Mouse (Mus musculus) G1E (cell line): ENCODE results near the gene Dido1.

ENCODE experiments used
- CTCF ChIP-seq: IDR thresholded peaks from 2 replicates; pipeline ENCODE4 v1.5.1; 2012; ENCODE audit warnings: low read depth, low read length, inconsistent platforms, mixed read lengths
- GATA1 ChIP-seq: IDR thresholded peaks from 2 replicates; pipeline ENCODE4 v1.6.1; 2012; ENCODE audit warnings: borderline replicate concordance, low read length, inconsistent platforms, mixed read lengths
- GATA2 ChIP-seq: IDR thresholded peaks from 2 replicates; pipeline ENCODE4 v1.6.1; 2012; ENCODE audit warnings: low read depth, low read length, inconsistent platforms, borderline replicate concordance
- POLR2AphosphoS5 ChIP-seq: IDR thresholded peaks from 2 replicates; pipeline ENCODE4 v1.6.1; 2012; ENCODE audit warnings: low read depth, low read length, inconsistent platforms; ENCODE audit not compliant: insufficient replicate concordance
- TAL1 ChIP-seq: conservative IDR thresholded peaks from 2 replicates; pipeline ENCODE4 v1.6.1; 2012; ENCODE audit warnings: low read depth, low read length, inconsistent platforms, mixed read lengths

DNA sequence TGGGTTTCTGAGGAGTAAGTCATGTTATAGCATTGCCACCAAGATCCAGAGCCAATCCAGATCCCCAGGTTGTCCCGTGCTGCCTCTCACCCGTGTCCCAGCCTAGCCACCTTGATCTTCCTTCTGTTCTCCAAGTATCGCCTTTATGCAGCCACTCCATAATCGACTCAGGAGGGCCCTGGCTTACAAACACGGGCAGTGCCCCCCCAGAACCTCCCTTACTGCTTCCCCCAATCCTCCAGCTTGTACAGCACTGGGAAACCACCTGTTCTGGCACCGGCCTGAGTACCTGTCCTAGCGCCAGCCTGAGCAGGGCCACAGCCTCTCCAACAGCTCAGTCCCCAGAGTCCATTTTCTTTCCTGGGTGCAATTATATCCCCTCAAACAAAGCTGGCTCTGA, 55.1 kb downstream of the Dido1 start:
- no peak for TF ChIP-seq CTCF
- no peak for TF ChIP-seq GATA1
- no peak for TF ChIP-seq TAL1
- no peak for TF ChIP-seq GATA2
- no peak for TF ChIP-seq POLR2AphosphoS5
